Mouse (Mus musculus): ENCODE results near the gene Oxsr1.

DNA sequence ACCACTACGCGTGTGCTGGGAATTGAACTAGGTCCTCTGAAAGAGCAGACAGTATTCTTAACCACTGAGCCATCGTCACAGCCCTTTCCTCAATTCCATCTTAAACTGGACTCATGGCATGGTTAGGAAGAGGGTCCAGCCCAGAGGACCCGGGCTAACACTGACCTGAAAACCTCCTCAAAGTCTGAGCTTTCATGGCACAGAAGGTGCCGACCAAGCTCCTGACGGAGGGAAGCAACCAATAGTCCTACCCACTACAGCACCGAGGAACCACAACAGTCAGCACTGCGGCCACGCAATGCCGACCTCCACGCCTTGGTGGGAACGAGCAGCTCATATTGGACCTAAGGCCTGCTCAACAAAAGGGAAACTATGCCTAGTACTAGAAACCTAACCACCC, 66.1 kb downstream of the Oxsr1 start:
- TF ChIP-seq CTCF (IDR thresholded peaks at IDR 0.05; ENCODE audit: control insufficient read depth, insufficient read depth, insufficient replicate concordance, low read depth, low read length) (no peak), POLR2A (IDR thresholded peaks at IDR 0.05; ENCODE audit: control insufficient read depth, low read depth, low read length) (no peak)

All from testis, adult 2 months (tissue).